Mouse (Mus musculus) CH12.LX (cell line): ENCODE results near the gene Chic2. TPM values are rescaled to one million over a fixed set of nuclear protein-coding genes. Genes with fewer than 3 reads are reported as not detected.

Source experiments
- DNase-seq: peaks from one replicate; pipeline ENCODE4 v3.0.0-alpha.2; 2013; ENCODE audit errors: extremely low read depth
- H3K27ac ChIP-seq: 2 replicates; pipeline ENCODE4 v1.5.1; 2012; ENCODE audit warnings: low read depth, mild to moderate bottlenecking, control low read depth, moderate library complexity; ENCODE audit not compliant: insufficient read depth
- H3K27me3 ChIP-seq: replicated peaks from 2 replicates; pipeline ENCODE3; 2012; ENCODE audit warnings: inconsistent platforms
- H3K36me3 ChIP-seq, 2 experiments: replicated peaks in 1 of 2; 2 replicates each; pipeline versions ENCODE3 to v1.6.1; 2012; ENCODE audit warnings: inconsistent platforms in 1 of 2, low read length in 1 of 2, mild to moderate bottlenecking in 1 of 2, mixed read lengths in 1 of 2, moderate library complexity in 1 of 2; ENCODE audit not compliant: control insufficient read depth in 1 of 2, insufficient read depth in 1 of 2
- H3K4me1 ChIP-seq, 2 experiments: 2 replicates each; pipeline ENCODE4 v1.6.1; 2012; ENCODE audit warnings: inconsistent platforms in 1 of 2, moderate library complexity in 1 of 2; ENCODE audit not compliant: insufficient read depth in 2 of 2, control insufficient read depth in 1 of 2
- H3K4me2 ChIP-seq: 2 replicates; pipeline ENCODE4 v1.6.1; 2012; ENCODE audit warnings: low read depth, mild to moderate bottlenecking, control low read depth; ENCODE audit not compliant: poor library complexity, insufficient read depth, severe bottlenecking
- H3K4me3 ChIP-seq, 3 experiments: fragments of 150-350 bp in 1 of 3; sonication (generic) in 1 of 3; replicated peaks in 1 of 3; 2 replicates each; pipeline versions ENCODE3 to v1.5.1; 2011 to 2012; ENCODE audit warnings: low read depth in 2 of 3, low read length in 2 of 3, mild to moderate bottlenecking in 2 of 3, moderate library complexity in 2 of 3, control low read depth in 1 of 3, improper control_type of control experiment in 1 of 3, inconsistent platforms in 1 of 3, mixed read lengths in 1 of 3; ENCODE audit not compliant: poor library complexity in 1 of 3
- H3K79me2 ChIP-seq: replicated peaks from 2 replicates; pipeline ENCODE4 v1.6.1; 2012; ENCODE audit warnings: mild to moderate bottlenecking, moderate library complexity; ENCODE audit not compliant: control insufficient read depth, poor library complexity, insufficient read depth, severe bottlenecking; ENCODE audit errors: extremely low read depth
- H3K9ac ChIP-seq: 2 replicates; pipeline ENCODE4 v1.6.1; 2012; ENCODE audit warnings: low read depth, mild to moderate bottlenecking, control low read depth, moderate library complexity; ENCODE audit not compliant: insufficient read depth
- H3K9me3 ChIP-seq: replicated peaks from 2 replicates; pipeline ENCODE3; 2012; ENCODE audit warnings: low read length, inconsistent platforms, mixed read lengths
- BHLHE40 ChIP-seq: IDR thresholded peaks from 2 replicates; pipeline ENCODE4 v1.6.1; 2011; ENCODE audit warnings: mild to moderate bottlenecking, low read depth, low read length, improper control_type of control experiment
- CTCF ChIP-seq, 2 experiments: IDR thresholded peaks in 1 of 2; conservative IDR thresholded peaks in 1 of 2; 2 replicates each; pipeline ENCODE4 v1.5.1; 2011 to 2012; ENCODE audit warnings: low read depth in 2 of 2, low read length in 2 of 2, improper control_type of control experiment in 1 of 2, inconsistent platforms in 1 of 2, mild to moderate bottlenecking in 1 of 2, moderate library complexity in 1 of 2
- EP300 ChIP-seq: IDR thresholded peaks from 2 replicates; pipeline ENCODE4 v1.6.1; 2011; ENCODE audit warnings: low read length, improper control_type of control experiment
- ETS1 ChIP-seq: conservative IDR thresholded peaks from 2 replicates; pipeline ENCODE4 v1.6.1; 2012; ENCODE audit warnings: low read depth, mild to moderate bottlenecking, inconsistent platforms, low read length, improper control_type of control experiment, moderate library complexity
- GABPA ChIP-seq: IDR thresholded peaks from 2 replicates; pipeline ENCODE4 v1.6.1; 2012; ENCODE audit warnings: low read depth, low read length, improper control_type of control experiment, inconsistent platforms; ENCODE audit not compliant: insufficient replicate concordance
- IRF4 ChIP-seq: IDR thresholded peaks from 2 replicates; pipeline ENCODE4 v1.6.1; 2014; ENCODE audit warnings: low read depth, mild to moderate bottlenecking, inconsistent platforms, low read length, improper control_type of control experiment
- JUN ChIP-seq: IDR thresholded peaks from 2 replicates; pipeline ENCODE4 v1.6.1; 2011; ENCODE audit warnings: low read depth, mild to moderate bottlenecking, low read length, improper control_type of control experiment, moderate library complexity; ENCODE audit not compliant: insufficient read depth
- JUND ChIP-seq: conservative IDR thresholded peaks from 2 replicates; pipeline ENCODE4 v1.6.1; 2011; ENCODE audit warnings: low read depth, low read length, improper control_type of control experiment
- KAT2A ChIP-seq: IDR thresholded peaks from 2 replicates; pipeline ENCODE4 v1.6.1; 2012; ENCODE audit warnings: low read length, improper control_type of control experiment, inconsistent platforms; ENCODE audit not compliant: insufficient replicate concordance
- MAX ChIP-seq: IDR thresholded peaks from 2 replicates; pipeline ENCODE4 v1.6.1; 2011; ENCODE audit warnings: low read length, improper control_type of control experiment
- MAZ ChIP-seq: IDR thresholded peaks from 2 replicates; pipeline ENCODE4 v1.6.1; 2012; ENCODE audit warnings: low read depth, mild to moderate bottlenecking, inconsistent platforms, low read length, improper control_type of control experiment, moderate library complexity
- MXI1 ChIP-seq: IDR thresholded peaks from 2 replicates; pipeline ENCODE4 v1.6.1; 2011; ENCODE audit warnings: mild to moderate bottlenecking, low read depth, low read length, improper control_type of control experiment
- NELFE ChIP-seq: IDR thresholded peaks from 2 replicates; pipeline ENCODE4 v1.6.1; 2011; ENCODE audit warnings: low read depth, low read length, improper control_type of control experiment
- NRF1 ChIP-seq: IDR thresholded peaks from 2 replicates; pipeline ENCODE4 v1.6.1; 2014; ENCODE audit warnings: low read depth, mild to moderate bottlenecking, inconsistent platforms, low read length, improper control_type of control experiment, moderate library complexity
- PAX5 ChIP-seq: IDR thresholded peaks from 2 replicates; pipeline ENCODE4 v1.6.1; 2012; ENCODE audit warnings: low read length, inconsistent platforms, mixed read lengths
- RAD21 ChIP-seq: IDR thresholded peaks from 2 replicates; pipeline ENCODE4 v1.6.1; 2011; ENCODE audit warnings: low read depth, mild to moderate bottlenecking, low read length, improper control_type of control experiment, moderate library complexity
- RCOR1 ChIP-seq: conservative IDR thresholded peaks from 2 replicates; pipeline ENCODE4 v1.6.1; 2012; ENCODE audit warnings: low read depth, mild to moderate bottlenecking, inconsistent platforms, low read length, improper control_type of control experiment
- SIN3A ChIP-seq: IDR thresholded peaks from 2 replicates; pipeline ENCODE4 v1.6.1; 2012; ENCODE audit warnings: low read length, improper control_type of control experiment, inconsistent platforms
- USF1 ChIP-seq: IDR thresholded peaks from 2 replicates; pipeline ENCODE4 v1.6.1; 2014; ENCODE audit warnings: low read depth, mild to moderate bottlenecking, inconsistent platforms, low read length, improper control_type of control experiment
- ZKSCAN1 ChIP-seq: IDR thresholded peaks from 2 replicates; pipeline ENCODE4 v1.6.1; 2012; ENCODE audit warnings: low read depth, inconsistent platforms, low read length, improper control_type of control experiment, borderline replicate concordance
- ZNF384 ChIP-seq: IDR thresholded peaks from 2 replicates; pipeline ENCODE4 v1.6.1; 2012; ENCODE audit warnings: low read depth, low read length, improper control_type of control experiment, inconsistent platforms
- dilution Hi-C: fragments of 300-500 bp; cut with MboI; formaldehyde crosslinking; loops from 2 replicates; pipeline ENCODE4 v1.14.3; 2020; ENCODE audit warnings: low sequenced_read_pairs; ENCODE audit not compliant: extremely low pct_unique_long_range_greater_than_20kb, extremely low pct_ligation_motif_present
- in situ Hi-C: fragments of 300-500 bp; cut with MboI; formaldehyde crosslinking; loops from 3 replicates; pipeline ENCODE4 v1.14.3; 2019; ENCODE audit warnings: low sequenced_read_pairs, low pct_ligation_motif_present, low pct_unique_long_range_greater_than_20kb, mixed read lengths
- polyA plus RNA-seq: library from polyadenylated mRNA; unstranded; fragments of >175 nt; gene quantifications from 2 replicates; pipeline ENCODE4 v1.2.1, GENCODE M21; 2012; ENCODE audit warnings: low read depth; ENCODE audit not compliant: insufficient read length
- total RNA-seq, 2 experiments: library from RNA; depleted of rRNA; stranded (reverse); fragments of 300-350 nt in 1 of 2; fragments of >200 nt in 1 of 2; gene quantifications; 2 replicates each; pipeline ENCODE4 v1.2.3; 2012 to 2014

Chic2 gene
- total and polyA plus RNA-seq, 3 experiments, result 28.2 to 41.6 (median 40.8) TPM

DNA sequence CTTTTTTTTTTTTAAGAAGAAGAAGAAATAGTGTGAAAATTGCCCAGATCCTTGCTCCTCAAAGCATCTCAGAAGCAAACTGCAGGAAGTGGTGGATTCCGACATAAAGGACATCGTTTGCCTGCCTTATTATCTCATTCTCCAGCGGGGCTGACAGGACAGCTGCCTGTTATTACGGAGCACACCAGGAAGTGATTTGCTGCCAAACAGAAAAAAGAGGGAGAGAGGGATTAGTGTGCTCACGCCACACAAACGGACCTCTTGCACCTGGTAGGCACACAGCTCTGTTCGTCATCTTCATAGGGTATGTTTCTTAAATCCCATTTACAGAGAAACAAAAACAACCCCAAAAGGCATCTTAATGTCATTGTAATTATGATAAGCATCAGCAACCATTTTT, 64.4 kb downstream of the Chic2 start:
- dilution Hi-C loops (no loop called here), in situ Hi-C loops (no loop called here)
- Histone ChIP-seq H3K27me3 (peaks cover 8% of the 10 kb centered on the region), H3K27ac (no peak overlapping the region), H3K4me2 (no peak overlapping the region), H3K79me2 (no peaks in the 10 kb centered on the region), H3K4me1 (peaks cover 0 to 2% of the 10 kb centered on the region in 2 experiments; a peak in 2 of 4 replicates), H3K9ac (no peak overlapping the region), H3K36me3 (no peaks in the 10 kb centered on the region), H3K4me3 (no peak overlapping the region), H3K9me3 (no peaks in the 10 kb centered on the region)
- TF ChIP-seq NRF1 (no peak), JUND (no peak), ZKSCAN1 (no peak), MAX (no peak), GABPA (no peak), KAT2A (no peak), ETS1 (no peak), EP300 (no peak), USF1 (no peak), CTCF (conservative IDR thresholded peaks at IDR 0.05 in 1 of 2, IDR thresholded peaks at IDR 0.05 in 1 of 2; ENCODE audit: low read depth in 2 of 2, low read length in 2 of 2) (no peak), ZNF384 (no peak), RAD21 (no peak), MXI1 (no peak), IRF4 (no peak), MAZ (no peak), JUN (no peak), BHLHE40 (no peak), PAX5 (no peak), SIN3A (no peak)
- DNase-seq, result no peak

DNA sequence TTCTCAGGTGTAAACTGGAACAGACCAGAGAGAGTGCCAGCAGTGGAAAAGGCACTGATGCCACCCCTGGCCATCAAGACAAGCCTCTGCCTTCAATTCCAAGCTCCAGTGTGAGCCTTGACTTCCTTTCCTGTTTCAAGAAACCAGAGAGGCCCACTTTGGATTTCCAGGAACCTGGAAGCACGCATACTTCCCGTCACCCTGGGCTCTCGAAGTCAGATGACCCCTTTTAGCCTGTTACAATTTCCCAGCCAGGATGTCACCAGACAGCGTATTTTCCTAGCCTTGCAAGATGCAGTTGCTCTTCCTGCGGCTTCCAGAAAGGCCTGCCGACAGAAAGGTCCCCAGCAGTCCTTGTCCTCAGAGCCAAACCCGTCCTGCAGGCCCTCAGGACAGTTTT, 65.0 kb downstream of the Chic2 start:
- TF ChIP-seq RCOR1, result no peak
- TF ChIP-seq NELFE, result no peak
- no peak for TF ChIP-seq JUND
- TF ChIP-seq MAZ, result no peak
- no peak for TF ChIP-seq ZKSCAN1
- TF ChIP-seq NRF1, result no peak
- H3K9ac ChIP-seq, result no peak overlapping the region
- no peaks in the 10 kb centered on the region for H3K36me3 ChIP-seq
- no peak overlapping the region for H3K4me3 ChIP-seq
- H3K9me3 ChIP-seq, result no peaks in the 10 kb centered on the region
- in situ Hi-C loops, result no loop called here
- no peak for DNase-seq
- peaks cover 8% of the 10 kb centered on the region for H3K27me3 ChIP-seq
- peaks cover 0 to 2% of the 10 kb centered on the region in 2 experiments; a peak in 2 of 4 replicates for H3K4me1 ChIP-seq
- dilution Hi-C loops, result no loop called here
- H3K79me2 ChIP-seq, result no peaks in the 10 kb centered on the region
- no peak overlapping the region for H3K27ac ChIP-seq
- H3K4me2 ChIP-seq, result no peak overlapping the region
